Mouse (Mus musculus) CH12F3 (cell line): ENCODE measurements around the gene Acox1.

Experiments used
- in situ Hi-C: fragments of 300-500 bp; cut with MboI; formaldehyde crosslinking; loops from 2 replicates; pipeline ENCODE4 v1.14.3; 2020; ENCODE audit warnings: low sequenced_read_pairs

The Acox1 gene

GRCm38 (mm10) chr11:116170003-116170800, 28.6 kb downstream of the Acox1 start:
- in situ Hi-C loops: no loop called here

DNA sequence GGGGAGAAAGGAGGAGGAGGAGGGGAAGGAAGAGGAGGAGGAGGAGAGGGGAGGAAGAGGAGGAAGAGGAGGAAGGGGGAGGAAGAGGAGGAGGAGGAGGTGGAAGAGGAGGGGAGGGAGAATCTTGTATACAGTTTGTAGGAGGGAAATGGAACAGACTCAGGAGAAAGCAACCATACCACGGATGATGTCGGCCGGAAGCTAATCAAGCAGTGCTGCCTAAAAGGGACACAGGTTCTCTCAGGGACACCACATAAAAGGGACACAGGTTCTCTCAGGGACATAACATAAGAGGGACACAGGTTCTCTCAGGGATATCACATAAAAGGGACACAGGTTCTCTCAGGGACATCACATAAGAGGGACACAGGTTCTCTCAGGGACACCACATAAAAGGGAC, 29.6 kb downstream of the Acox1 start:
- in situ Hi-C loops: no loop called here

GRCm38 (mm10) chr11:116167884-116168439, 30.9 kb downstream of the Acox1 start, which contains the start of gene Fbf1:
Gene Fbf1 (minus strand): TSS chr11:116168166.
- in situ Hi-C loops: no loop called here

- in situ Hi-C loops: no loop called here
These were observed 31.6 kb downstream of the Acox1 start for GRCm38 (mm10) chr11:116167232-116167631.

DNA sequence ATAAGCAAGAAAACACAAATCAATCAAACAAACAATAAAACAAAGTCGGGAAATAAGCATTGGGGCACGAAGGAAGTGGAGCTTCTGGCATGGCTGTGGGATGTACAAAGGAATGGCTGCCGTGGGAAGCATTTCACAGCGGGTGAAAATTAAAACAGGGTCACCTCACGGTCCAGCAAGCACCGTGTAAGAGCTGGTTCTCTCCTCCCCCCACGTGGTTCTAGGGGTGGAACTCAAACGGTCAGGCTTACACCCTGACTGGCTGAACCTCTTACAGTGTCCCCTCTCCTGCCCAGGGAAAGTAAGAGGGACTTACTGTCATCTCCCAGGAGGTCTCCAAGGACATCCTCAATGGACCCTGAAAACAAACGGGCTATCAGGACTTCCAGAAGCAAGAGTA, 35.8 kb downstream of the Acox1 start:
- in situ Hi-C loops: no loop called here

DNA sequence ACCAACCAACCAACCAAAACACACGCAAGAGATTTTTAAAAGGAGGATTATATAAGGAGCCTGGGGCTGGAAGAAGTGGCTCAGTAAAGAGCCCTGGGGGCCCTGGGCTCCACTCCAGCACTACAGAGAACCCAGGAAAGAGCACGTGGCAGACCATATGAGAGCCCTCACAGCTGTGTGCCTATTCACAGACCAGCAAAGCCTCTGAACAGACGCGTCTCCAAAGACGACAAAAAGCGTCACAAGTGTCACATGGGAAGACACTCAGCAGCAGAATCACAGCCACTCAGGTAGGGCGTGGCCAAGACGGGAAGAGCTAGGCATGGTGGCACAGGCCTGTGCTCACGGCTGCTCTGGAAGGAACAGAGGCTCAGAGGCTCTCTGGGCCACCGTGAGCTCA, 36.7 kb downstream of the Acox1 start:
- in situ Hi-C loops: no loop called here

GRCm38 (mm10) chr11:116161312-116161711, 37.5 kb downstream of the Acox1 start:
- in situ Hi-C loops: no loop called here

GRCm38 (mm10) chr11:116150960-116151359, 47.9 kb downstream of the Acox1 start:
- in situ Hi-C loops: no loop called here

DNA sequence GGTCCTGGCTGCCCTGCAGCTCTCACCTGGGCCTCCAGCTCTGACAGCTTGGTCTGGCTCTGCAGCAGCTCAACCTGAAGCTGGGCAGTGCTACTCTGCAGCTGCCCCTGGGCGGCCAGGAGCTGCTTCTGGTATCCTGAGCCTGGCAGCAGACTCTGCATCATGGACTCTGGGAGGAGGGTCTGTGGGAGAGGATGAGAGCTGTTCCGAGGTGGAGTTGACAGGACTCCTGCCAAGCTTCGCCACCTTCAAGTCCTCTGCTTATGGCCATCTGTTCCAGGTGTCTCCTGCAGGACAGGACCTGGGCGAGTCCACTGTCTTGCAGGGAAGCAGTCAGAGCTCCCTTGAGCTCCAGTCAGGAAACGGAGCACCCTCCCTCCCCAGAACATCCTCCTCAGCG, 49.5 kb downstream of the Acox1 start:
- in situ Hi-C loops: no loop called here

- in situ Hi-C loops: no loop called here
These were observed 50.1 kb downstream of the Acox1 start for GRCm38 (mm10) chr11:116148761-116149221.

DNA sequence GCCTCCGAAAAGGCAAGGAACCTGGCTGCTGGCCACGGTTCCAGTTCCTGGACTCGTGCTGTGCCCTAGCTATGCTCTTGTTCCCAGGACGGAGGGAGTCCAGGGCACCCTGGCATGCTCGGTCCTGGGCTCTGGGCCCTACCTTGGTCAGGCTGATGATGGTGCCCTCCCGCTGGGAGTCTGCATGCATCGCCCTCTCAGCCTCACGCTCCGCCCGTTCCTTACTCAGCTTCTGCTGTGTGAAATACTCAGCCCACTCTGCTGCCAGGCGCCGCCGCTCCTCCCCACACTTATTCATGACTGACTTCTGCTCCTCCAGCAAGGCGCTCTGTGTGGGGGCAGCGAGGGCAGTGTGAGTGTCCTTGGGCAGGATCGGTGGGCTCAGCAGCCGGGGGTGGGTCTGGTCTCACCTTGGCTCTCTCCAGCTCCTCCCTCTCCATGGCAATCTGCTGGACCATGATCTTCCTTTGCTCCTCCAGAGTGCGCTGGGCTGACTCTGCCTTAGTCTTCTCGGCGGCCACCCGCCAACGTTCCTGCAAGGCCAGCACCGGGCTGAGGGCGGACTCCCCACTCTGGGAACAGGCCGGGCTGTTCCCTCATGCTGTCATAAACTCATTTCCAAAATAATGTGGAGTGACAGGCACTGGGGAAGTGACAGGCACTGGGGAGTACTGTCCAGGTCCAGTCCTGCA, 52.4 kb downstream of the Acox1 start:
- in situ Hi-C loops: no loop called here

GRCm38 (mm10) chr11:116145481-116146293, 53.2 kb downstream of the Acox1 start:
- in situ Hi-C loops: no loop called here

GRCm38 (mm10) chr11:116143468-116143867, 55.4 kb downstream of the Acox1 start:
- in situ Hi-C loops: no loop called here

- in situ Hi-C loops: no loop called here
These were observed 56.4 kb downstream of the Acox1 start for GRCm38 (mm10) chr11:116142211-116142991.

- in situ Hi-C loops: no loop called here
These were observed 60.2 kb downstream of the Acox1 start, which contains the start of gene Mrpl38 for GRCm38 (mm10) chr11:116138468-116139138. Gene Mrpl38 (minus strand): TSS chr11:116138868.

DNA sequence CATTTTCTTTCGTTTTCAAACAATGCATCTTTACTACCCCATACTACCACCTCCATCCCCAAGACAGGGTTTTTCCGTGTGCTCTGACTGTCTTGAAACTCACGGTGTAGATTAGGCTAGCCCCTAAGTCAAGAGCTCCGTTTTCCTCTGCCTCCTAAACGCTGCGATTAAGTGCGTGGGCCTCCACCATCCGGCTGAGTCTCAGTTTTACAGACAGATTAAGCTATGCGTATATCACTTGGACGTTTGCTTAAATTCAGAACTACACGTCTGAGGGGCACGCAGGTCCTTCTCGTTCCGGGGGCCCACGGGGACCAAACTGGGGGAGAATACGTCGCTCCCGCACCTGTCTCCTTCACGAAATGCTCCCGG, 60.8 kb downstream of the Acox1 start:
- in situ Hi-C loops: no loop called here

GRCm38 (mm10) chr11:116134171-116134570, 64.7 kb downstream of the Acox1 start:
- in situ Hi-C loops: no loop called here

DNA sequence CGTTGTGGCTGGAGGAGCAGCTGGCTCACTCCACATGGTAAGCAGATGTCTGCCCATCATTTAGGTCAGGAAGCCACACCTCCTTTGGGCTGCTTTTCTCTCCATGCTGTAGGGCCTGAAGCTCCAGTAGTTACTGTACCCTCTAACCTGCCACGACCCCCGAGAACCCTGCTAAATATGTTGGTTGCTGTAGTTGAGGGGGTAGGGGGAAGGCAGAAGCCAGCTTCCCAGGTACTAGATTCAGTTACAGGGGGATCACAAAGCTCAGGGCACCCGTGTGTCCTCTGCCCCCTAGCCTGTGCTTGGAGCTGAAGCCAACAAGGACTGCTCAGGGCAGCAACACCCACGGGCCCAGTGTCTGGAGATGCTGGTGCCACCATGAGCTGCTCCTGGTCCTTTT, 65.3 kb downstream of the Acox1 start:
- in situ Hi-C loops: no loop called here
